Mouse (Mus musculus): ENCODE results near the gene Prss21. TPM values are rescaled to one million over a fixed set of nuclear protein-coding genes. Genes with fewer than 3 reads are reported as not detected.

Gene Prss21
- not detected in 2 replicates for polyA plus RNA-seq (2021; fragmentation: Nextera tagmentation)
- long read RNA-seq, experiment 1 = 0 reads
- long read RNA-seq, experiment 2 = 0 reads

GRCm38 (mm10) chr17:23867756-23868155 is at the start of gene Prss21:
Gene Prss21 (plus strand): TSS chr17:23868056.

GRCm38 (mm10) chr17:23829064-23829619 is 38.7 kb upstream of the Prss21 start, which contains the start of gene Elob:
Gene Elob (minus strand): TSS chr17:23829136.

GRCm38 (mm10) chr17:23836006-23836575 is 31.8 kb upstream of the Prss21 start, which contains the start of gene Prss33:
Gene Prss33 (minus strand): TSS chr17:23836056.

GRCm38 (mm10) chr17:23843812-23844273 is 24.0 kb upstream of the Prss21 start, which contains the start of the genes Prss32 and Prss41:
Gene Prss32 (plus strand): TSS chr17:23843855.
Gene Prss41 (minus strand): TSS chr17:23844172.

GRCm38 (mm10) chr17:23880576-23880975 is 12.7 kb downstream of the Prss21 start, which contains the start of the genes Dcpp1 and Dcpp2:
Gene Dcpp1 (plus strand): TSS chr17:23880876.
Gene Dcpp2 (plus strand): TSS chr17:23880880.

GRCm38 (mm10) chr17:23917158-23917557 is 49.3 kb downstream of the Prss21 start, which contains the start of gene Dcpp3:
Gene Dcpp3 (plus strand): TSS chr17:23917458.

Other genes with a start within 250 kb of the Prss21 start
- 0.03 and 0.06 TPM in 2 replicates for gene Mmp25, start 222.8 kb upstream of the Prss21 start, polyA plus RNA-seq (2021; fragmentation: Nextera tagmentation)
- not detected in 2 replicates for gene Bicdl2, start 207.6 kb upstream of the Prss21 start, polyA plus RNA-seq (2021; fragmentation: Nextera tagmentation)
- gene Hcfc1r1, start 194.5 kb upstream of the Prss21 start, polyA plus RNA-seq (2021; fragmentation: Nextera tagmentation) = 212 and 288 TPM in 2 replicates
- gene Thoc6, start 194.2 kb upstream of the Prss21 start, polyA plus RNA-seq (2021; fragmentation: Nextera tagmentation) = 6.0 and 8.1 TPM in 2 replicates
- gene Tnfrsf12a, start 190.6 kb upstream of the Prss21 start, polyA plus RNA-seq (2021; fragmentation: Nextera tagmentation) = 8.0 and 11.9 TPM in 2 replicates
- not detected in 2 replicates for gene Cldn6, start 188.8 kb upstream of the Prss21 start, polyA plus RNA-seq (2021; fragmentation: Nextera tagmentation)
- gene Cldn9, start 184.0 kb upstream of the Prss21 start, polyA plus RNA-seq (2021; fragmentation: Nextera tagmentation) = not detected in 2 replicates
- gene 1520401A03Rik, start 145.3 kb upstream of the Prss21 start, polyA plus RNA-seq (2021; fragmentation: Nextera tagmentation) = not detected in 2 replicates
- 1.8 and 4.4 TPM in 2 replicates for gene Pkmyt1, start 141.7 kb upstream of the Prss21 start, polyA plus RNA-seq (2021; fragmentation: Nextera tagmentation)
- 121 and 122 TPM in 2 replicates for gene Paqr4, start 127.2 kb upstream of the Prss21 start, polyA plus RNA-seq (2021; fragmentation: Nextera tagmentation)
- 1.5 and 2.2 TPM in 2 replicates for gene Kremen2, start 122.2 kb upstream of the Prss21 start, polyA plus RNA-seq (2021; fragmentation: Nextera tagmentation)
- gene Flywch1, start 96.5 kb upstream of the Prss21 start, polyA plus RNA-seq (2021; fragmentation: Nextera tagmentation) = 294 and 331 TPM in 2 replicates
- gene Flywch2, start 82.0 kb upstream of the Prss21 start, polyA plus RNA-seq (2021; fragmentation: Nextera tagmentation) = 28.8 and 29.4 TPM in 2 replicates
- 120 and 290 TPM in 2 replicates for gene Srrm2, start 77.5 kb upstream of the Prss21 start, polyA plus RNA-seq (2021; fragmentation: Nextera tagmentation)
- 1,419 and 1,447 TPM in 2 replicates for gene Elob, start 38.9 kb upstream of the Prss21 start, polyA plus RNA-seq (2021; fragmentation: Nextera tagmentation)
- not detected in 2 replicates for gene Prss33, start 32.0 kb upstream of the Prss21 start, polyA plus RNA-seq (2021; fragmentation: Nextera tagmentation)
- not detected in 2 replicates for gene Prss32, start 24.2 kb upstream of the Prss21 start, polyA plus RNA-seq (2021; fragmentation: Nextera tagmentation)
- 0.11 and 0.18 TPM in 2 replicates for gene Prss41, start 23.9 kb upstream of the Prss21 start, polyA plus RNA-seq (2021; fragmentation: Nextera tagmentation)
- gene Dcpp1, start 12.8 kb downstream of the Prss21 start, polyA plus RNA-seq (2021; fragmentation: Nextera tagmentation) = not detected in 2 replicates
- not detected in 2 replicates for gene Dcpp2, start 12.8 kb downstream of the Prss21 start, polyA plus RNA-seq (2021; fragmentation: Nextera tagmentation)
- gene Dcpp3, start 49.4 kb downstream of the Prss21 start, polyA plus RNA-seq (2021; fragmentation: Nextera tagmentation) = not detected in 2 replicates
- not detected in 2 replicates for gene Sbp, start 73.6 kb downstream of the Prss21 start, polyA plus RNA-seq (2021; fragmentation: Nextera tagmentation)
- gene Sbpl, start 87.2 kb downstream of the Prss21 start, polyA plus RNA-seq (2021; fragmentation: Nextera tagmentation) = not detected in 2 replicates
- gene Prss30, start 112.5 kb downstream of the Prss21 start, polyA plus RNA-seq (2021; fragmentation: Nextera tagmentation) = 0.21 and 0.48 TPM in 2 replicates
- 3.7 and 5.0 TPM in 2 replicates for gene Prss22, start 130.0 kb downstream of the Prss21 start, polyA plus RNA-seq (2021; fragmentation: Nextera tagmentation)
- not detected in 2 replicates for gene Prss27, start 170.1 kb downstream of the Prss21 start, polyA plus RNA-seq (2021; fragmentation: Nextera tagmentation)
- gene Kctd5, start 205.4 kb downstream of the Prss21 start, polyA plus RNA-seq (2021; fragmentation: Nextera tagmentation) = 22.2 and 27.3 TPM in 2 replicates

All from left cerebral cortex, adult 6 months (tissue).